Mouse (Mus musculus): ENCODE measurements at regions not wholly inside any gene's neighbourhood (a gene's known extent, or its start where the extent isn't known, plus 50 kb on each side); places are given as distances from the start of the nearest gene placed in this dataset.

DNA sequence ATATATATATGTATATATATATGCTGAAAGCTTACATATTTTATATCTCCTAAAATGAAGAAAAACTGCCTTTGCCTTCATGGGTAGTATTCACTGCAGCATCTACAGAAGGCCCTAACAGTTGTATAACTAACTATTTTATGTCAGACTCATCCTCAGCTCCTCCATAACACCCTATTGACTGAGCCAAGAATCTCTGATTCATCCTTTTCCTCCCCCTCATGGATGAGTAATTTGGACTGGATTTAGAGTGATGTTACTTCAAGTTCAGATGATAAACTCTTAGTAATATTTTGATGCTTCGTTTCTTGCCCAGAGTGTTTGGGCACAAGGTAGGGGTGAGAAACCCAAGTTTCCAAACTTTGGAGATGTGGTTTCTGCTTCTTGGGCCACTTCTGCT, 458.7 kb upstream of the Nectin3 start:
- 96% methylated on average over 1 of the region's 1 CpGs for WGBS

DNA sequence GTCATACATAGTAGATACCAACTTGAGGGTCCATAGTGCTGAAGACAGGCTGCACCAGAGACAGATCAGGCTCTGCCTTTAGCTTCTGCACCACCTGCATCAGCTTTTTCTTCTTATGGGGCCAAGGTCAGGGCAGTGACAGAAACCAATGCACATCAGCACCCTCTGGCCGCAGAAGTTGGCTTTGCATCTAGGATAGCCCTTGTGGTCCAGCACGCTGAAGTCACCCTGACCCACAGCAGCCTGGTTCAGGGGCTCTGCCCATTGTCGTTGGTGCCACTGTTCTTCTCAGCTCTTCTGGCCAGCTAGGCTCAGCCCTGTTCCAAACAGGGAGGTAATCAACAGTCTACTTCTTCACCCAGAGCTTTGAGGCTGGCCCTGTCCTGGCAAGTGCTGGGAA, 427.7 kb upstream of the Nectin3 start:
- WGBS, result 75% methylated on average over 3 of the region's 3 CpGs
- Histone ChIP-seq H3K9ac (ENCODE audit: low read depth, low read length) (no peak overlapping the region), H3K4me2 (ENCODE audit: low read length) (no peak overlapping the region), H3K9me3 (ENCODE audit: control insufficient read depth, low read length) (0 out of 2 replicates have a peak, but pooled peaks cover 2% of the 10 kb centered on the region), H3K27me3 (replicated peaks; ENCODE audit: control insufficient read depth, insufficient read depth, low read length) (no peaks in the 10 kb centered on the region), H3K36me3 (ENCODE audit: control insufficient read depth, insufficient read depth, low read length) (no peaks in the 10 kb centered on the region), H3K4me3 (ENCODE audit: low read length) (no peak overlapping the region), H3K27ac (ENCODE audit: low read depth, low read length) (no peak overlapping the region), H3K4me1 (ENCODE audit: control insufficient read depth, insufficient read depth, low read depth, low read length) (no peaks in the 10 kb centered on the region)
- ATAC-seq, result no peak

More for the DNA sequence above, 458.7 kb upstream of the Nectin3 start:
- Histone ChIP-seq H3K4me3 (ENCODE audit: low read length) (no peak overlapping the region), H3K4me2 (ENCODE audit: low read length) (no peak overlapping the region), H3K27me3 (replicated peaks; ENCODE audit: control insufficient read depth, insufficient read depth, low read length) (no peaks in the 10 kb centered on the region), H3K9me3 (ENCODE audit: control insufficient read depth, low read length) (no peaks in the 10 kb centered on the region), H3K9ac (ENCODE audit: low read depth, low read length) (no peak overlapping the region), H3K36me3 (ENCODE audit: control insufficient read depth, insufficient read depth, low read length) (no peaks in the 10 kb centered on the region), H3K27ac (ENCODE audit: low read depth, low read length) (no peak overlapping the region), H3K4me1 (ENCODE audit: control insufficient read depth, insufficient read depth, low read depth, low read length) (no peaks in the 10 kb centered on the region)
- ATAC-seq, result no peak

DNA sequence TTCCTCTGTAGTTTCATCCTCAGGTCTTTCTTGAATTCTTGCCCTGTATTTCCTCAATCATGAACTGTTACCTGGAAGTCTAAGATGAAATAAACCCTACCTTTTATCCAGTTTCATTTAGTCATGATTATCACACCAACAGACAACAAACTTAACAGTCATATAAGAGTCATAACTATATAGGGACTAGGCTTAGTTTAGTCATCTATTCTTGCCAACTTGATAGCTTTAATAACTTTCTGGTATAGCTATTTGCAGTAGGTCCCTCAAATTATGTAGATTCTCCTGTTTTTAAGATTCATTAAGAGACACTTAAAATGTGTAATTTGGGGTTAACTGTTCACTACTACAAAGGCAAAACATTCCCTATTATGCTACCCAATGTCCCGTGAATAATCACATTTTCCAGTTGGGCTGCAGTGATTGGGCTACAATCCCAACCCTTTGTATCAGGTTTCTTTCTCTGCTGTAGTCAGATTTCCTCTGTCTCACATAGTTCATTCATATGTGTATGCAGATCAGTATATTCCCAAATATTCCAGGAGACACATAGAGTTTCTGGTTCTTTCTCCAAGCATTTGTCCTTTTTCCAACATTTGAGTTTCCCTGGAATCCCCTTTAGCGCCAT, 396.4 kb upstream of the Nectin3 start:
- no peak overlapping the region for H3K4me2 ChIP-seq (ENCODE audit: low read length)
- no peak overlapping the region for H3K4me3 ChIP-seq (ENCODE audit: low read length)
- H3K9me3 ChIP-seq (ENCODE audit: control insufficient read depth, low read length), result no peaks in the 10 kb centered on the region
- no peaks in the 10 kb centered on the region for H3K4me1 ChIP-seq (ENCODE audit: control insufficient read depth, insufficient read depth, low read depth, low read length)
- H3K27me3 ChIP-seq (replicated peaks; ENCODE audit: control insufficient read depth, insufficient read depth, low read length), result no peaks in the 10 kb centered on the region
- no peaks in the 10 kb centered on the region for H3K36me3 ChIP-seq (ENCODE audit: control insufficient read depth, insufficient read depth, low read length)
- H3K9ac ChIP-seq (ENCODE audit: low read depth, low read length), result no peak overlapping the region
- ATAC-seq, result peak; percentile 60
- WGBS, result 46% methylated on average over 2 of the region's 2 CpGs
- no peak overlapping the region for H3K27ac ChIP-seq (ENCODE audit: low read depth, low read length)

DNA sequence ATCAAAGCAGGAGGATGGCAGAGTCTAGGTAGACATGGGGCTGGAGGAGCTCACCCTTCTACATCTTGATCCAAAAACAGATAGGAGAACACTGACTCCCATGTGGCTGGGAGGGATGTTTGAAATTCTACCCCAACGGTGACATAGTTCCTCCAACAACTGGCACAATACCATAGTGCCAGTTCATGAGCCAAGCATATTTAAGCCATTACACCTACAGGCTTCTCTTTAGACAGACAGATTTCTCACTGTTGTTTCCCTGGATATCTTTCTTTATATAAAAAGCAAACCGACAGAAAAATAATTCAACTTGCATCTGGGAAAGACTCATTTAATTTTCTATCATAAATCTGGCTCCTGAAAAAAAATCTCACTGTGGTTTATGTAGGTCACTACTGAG, 380.4 kb upstream of the Nectin3 start:
- no peak overlapping the region for H3K4me2 ChIP-seq (ENCODE audit: low read length)
- H3K27ac ChIP-seq (ENCODE audit: low read depth, low read length), result no peak overlapping the region
- no peaks in the 10 kb centered on the region for H3K27me3 ChIP-seq (replicated peaks; ENCODE audit: control insufficient read depth, insufficient read depth, low read length)
- no peaks in the 10 kb centered on the region for H3K9me3 ChIP-seq (ENCODE audit: control insufficient read depth, low read length)
- ATAC-seq, result no peak
- no peaks in the 10 kb centered on the region for H3K4me1 ChIP-seq (ENCODE audit: control insufficient read depth, insufficient read depth, low read depth, low read length)
- 91% methylated on average over 2 of the region's 2 CpGs for WGBS
- no peak overlapping the region for H3K4me3 ChIP-seq (ENCODE audit: low read length)
- H3K36me3 ChIP-seq (ENCODE audit: control insufficient read depth, insufficient read depth, low read length), result no peaks in the 10 kb centered on the region
- H3K9ac ChIP-seq (ENCODE audit: low read depth, low read length), result no peak overlapping the region

DNA sequence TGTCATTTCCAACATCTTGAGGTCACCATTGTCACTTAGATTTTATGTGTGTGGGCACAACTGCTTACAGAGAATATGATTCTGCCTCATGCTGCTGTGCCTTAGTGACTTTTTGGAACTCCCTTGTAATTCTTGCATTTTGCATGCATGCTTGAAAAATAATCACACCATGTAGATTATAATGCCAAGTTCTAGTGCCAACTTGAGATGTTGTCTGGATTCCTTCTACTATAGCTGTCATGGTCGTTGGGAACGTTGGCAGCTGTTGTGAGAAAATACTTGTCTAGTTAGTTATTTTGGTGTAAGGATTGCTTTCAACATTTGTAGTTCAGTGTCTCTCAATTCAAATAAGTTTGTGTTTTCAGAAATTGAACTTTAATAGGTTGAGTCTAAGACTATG, 365.6 kb upstream of the Nectin3 start:
- Histone ChIP-seq H3K4me1 (ENCODE audit: control insufficient read depth, insufficient read depth, low read depth, low read length) (no peaks in the 10 kb centered on the region), H3K27me3 (replicated peaks; ENCODE audit: control insufficient read depth, insufficient read depth, low read length) (no peaks in the 10 kb centered on the region), H3K27ac (ENCODE audit: low read depth, low read length) (no peak overlapping the region), H3K4me2 (ENCODE audit: low read length) (no peak overlapping the region), H3K4me3 (ENCODE audit: low read length) (no peak overlapping the region), H3K9ac (ENCODE audit: low read depth, low read length) (no peak overlapping the region), H3K36me3 (ENCODE audit: control insufficient read depth, insufficient read depth, low read length) (no peaks in the 10 kb centered on the region), H3K9me3 (ENCODE audit: control insufficient read depth, low read length) (no peaks in the 10 kb centered on the region)
- 81% methylated on average over 2 of the region's 2 CpGs for WGBS
- ATAC-seq, result no peak

- WGBS, result 81% methylated on average over 4 of the region's 4 CpGs
- no peaks in the 10 kb centered on the region for H3K36me3 ChIP-seq (ENCODE audit: control insufficient read depth, insufficient read depth, low read length)
- no peak overlapping the region for H3K27ac ChIP-seq (ENCODE audit: low read depth, low read length)
- H3K27me3 ChIP-seq (replicated peaks; ENCODE audit: control insufficient read depth, insufficient read depth, low read length), result no peaks in the 10 kb centered on the region
- no peak overlapping the region for H3K4me3 ChIP-seq (ENCODE audit: low read length)
- H3K4me1 ChIP-seq (ENCODE audit: control insufficient read depth, insufficient read depth, low read depth, low read length), result no peaks in the 10 kb centered on the region
- ATAC-seq, result no peak
- no peak overlapping the region for H3K9ac ChIP-seq (ENCODE audit: low read depth, low read length)
- H3K4me2 ChIP-seq (ENCODE audit: low read length), result no peak overlapping the region
- H3K9me3 ChIP-seq (ENCODE audit: control insufficient read depth, low read length), result no peaks in the 10 kb centered on the region
Observed at GRCm38 (mm10) chr16:46849534-46849933, 351.2 kb upstream of the Nectin3 start.

DNA sequence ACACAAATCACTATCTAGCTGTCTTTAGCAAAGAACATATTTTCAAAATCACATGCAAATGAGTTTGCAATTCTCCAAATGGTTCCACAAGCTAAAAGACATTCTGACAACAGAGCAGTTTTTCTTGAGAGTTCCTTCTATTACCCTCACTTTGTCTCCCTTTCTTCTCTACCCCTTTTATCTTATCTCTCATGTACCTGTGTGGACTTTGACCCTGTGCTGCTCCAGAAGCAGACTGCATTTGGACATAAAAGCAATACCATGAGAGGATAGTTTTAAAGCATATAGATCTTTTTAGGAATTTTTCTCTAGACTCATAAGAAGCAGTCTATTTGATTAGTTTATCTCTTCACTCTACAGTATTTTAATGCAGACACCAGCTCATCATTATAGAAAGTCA, 350.4 kb upstream of the Nectin3 start:
- H3K27ac ChIP-seq (ENCODE audit: low read depth, low read length), result no peak overlapping the region
- no peak overlapping the region for H3K4me2 ChIP-seq (ENCODE audit: low read length)
- no peak overlapping the region for H3K4me3 ChIP-seq (ENCODE audit: low read length)
- H3K4me1 ChIP-seq (ENCODE audit: control insufficient read depth, insufficient read depth, low read depth, low read length), result no peaks in the 10 kb centered on the region
- H3K27me3 ChIP-seq (replicated peaks; ENCODE audit: control insufficient read depth, insufficient read depth, low read length), result no peaks in the 10 kb centered on the region
- no peaks in the 10 kb centered on the region for H3K9me3 ChIP-seq (ENCODE audit: control insufficient read depth, low read length)
- H3K9ac ChIP-seq (ENCODE audit: low read depth, low read length), result no peak overlapping the region
- no peaks in the 10 kb centered on the region for H3K36me3 ChIP-seq (ENCODE audit: control insufficient read depth, insufficient read depth, low read length)
- ATAC-seq, result no peak

- H3K36me3 ChIP-seq (ENCODE audit: control insufficient read depth, insufficient read depth, low read length), result no peaks in the 10 kb centered on the region
- no peak overlapping the region for H3K27ac ChIP-seq (ENCODE audit: low read depth, low read length)
- H3K4me2 ChIP-seq (ENCODE audit: low read length), result no peak overlapping the region
- no peaks in the 10 kb centered on the region for H3K4me1 ChIP-seq (ENCODE audit: control insufficient read depth, insufficient read depth, low read depth, low read length)
- ATAC-seq, result no peak
- H3K27me3 ChIP-seq (replicated peaks; ENCODE audit: control insufficient read depth, insufficient read depth, low read length), result no peaks in the 10 kb centered on the region
- H3K9me3 ChIP-seq (ENCODE audit: control insufficient read depth, low read length), result no peaks in the 10 kb centered on the region
- no peak overlapping the region for H3K9ac ChIP-seq (ENCODE audit: low read depth, low read length)
- 46% methylated on average over 3 of the region's 3 CpGs for WGBS
- H3K4me3 ChIP-seq (ENCODE audit: low read length), result no peak overlapping the region
Observed at GRCm38 (mm10) chr16:46847707-46848356, 349.5 kb upstream of the Nectin3 start.

DNA sequence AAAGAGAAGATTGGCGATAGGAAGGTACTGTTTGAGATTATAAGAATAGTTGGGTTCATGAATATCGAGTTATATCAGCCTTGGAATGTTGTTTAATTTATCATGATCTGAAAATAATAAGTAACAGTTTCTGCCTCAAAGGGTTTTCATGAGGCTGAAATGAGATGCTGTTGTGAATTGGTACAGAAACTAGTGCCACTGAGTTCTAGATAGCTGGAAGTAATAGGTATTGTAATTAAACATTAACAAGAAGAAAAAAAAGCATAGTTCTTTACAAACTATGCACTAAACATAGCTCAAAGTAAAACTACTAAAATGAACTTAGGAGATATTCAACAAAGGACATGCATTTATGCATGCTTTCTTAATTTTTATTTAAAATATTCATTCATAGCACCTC, 342.9 kb upstream of the Nectin3 start:
- no peak overlapping the region for H3K9ac ChIP-seq (ENCODE audit: low read depth, low read length)
- H3K4me2 ChIP-seq (ENCODE audit: low read length), result no peak overlapping the region
- no peak for ATAC-seq
- no peak overlapping the region for H3K4me3 ChIP-seq (ENCODE audit: low read length)
- H3K36me3 ChIP-seq (ENCODE audit: control insufficient read depth, insufficient read depth, low read length), result no peaks in the 10 kb centered on the region
- no peak overlapping the region for H3K27ac ChIP-seq (ENCODE audit: low read depth, low read length)
- no peaks in the 10 kb centered on the region for H3K27me3 ChIP-seq (replicated peaks; ENCODE audit: control insufficient read depth, insufficient read depth, low read length)
- WGBS, result 80% methylated on average over 2 of the region's 2 CpGs
- no peaks in the 10 kb centered on the region for H3K9me3 ChIP-seq (ENCODE audit: control insufficient read depth, low read length)
- H3K4me1 ChIP-seq (ENCODE audit: control insufficient read depth, insufficient read depth, low read depth, low read length), result no peaks in the 10 kb centered on the region

Data from hindbrain, embryonic 16.5 days (tissue).